Mouse (Mus musculus) NIH3T3 (cell line): Measurements from ENCODE around the gene Arhgef10l.
"Not testable (repeated sequence)": the region's sequence is repeated elsewhere in the genome, so short reads cannot be mapped to it uniquely, and the experiment has no call there.

Experiments used
- DNase-seq: peaks from one replicate; pipeline ENCODE4 v3.0.0-alpha.2; 2012; ENCODE audit warnings: low read depth

Gene Arhgef10l

GRCm38 (mm10) chr4:140569394-140569793, 96.4 kb downstream of the Arhgef10l start:
- DNase-seq = no peak

GRCm38 (mm10) chr4:140567911-140568480, 97.8 kb downstream of the Arhgef10l start:
- DNase-seq = no peak

GRCm38 (mm10) chr4:140566785-140567184, 99.0 kb downstream of the Arhgef10l start:
- no peak for DNase-seq

- not testable (repeated sequence) for DNase-seq
Observed at GRCm38 (mm10) chr4:140564459-140564858, 101.4 kb downstream of the Arhgef10l start.

- DNase-seq = no peak
Observed at GRCm38 (mm10) chr4:140562461-140563178, 103.2 kb downstream of the Arhgef10l start.

GRCm38 (mm10) chr4:140561744-140562143, 104.1 kb downstream of the Arhgef10l start:
- no peak for DNase-seq

GRCm38 (mm10) chr4:140559862-140560261, 106.0 kb downstream of the Arhgef10l start:
- peak; percentile 18 for DNase-seq

- no peak for DNase-seq
Observed at GRCm38 (mm10) chr4:140558193-140558592, 107.6 kb downstream of the Arhgef10l start.

GRCm38 (mm10) chr4:140556561-140556960, 109.3 kb downstream of the Arhgef10l start:
- DNase-seq = no peak

GRCm38 (mm10) chr4:140555273-140555672, 110.5 kb downstream of the Arhgef10l start:
- peak; percentile 70 for DNase-seq

GRCm38 (mm10) chr4:140554552-140554951, 111.3 kb downstream of the Arhgef10l start:
- no peak for DNase-seq

- no peak for DNase-seq
Observed at GRCm38 (mm10) chr4:140551766-140552165, 114.0 kb downstream of the Arhgef10l start.

- DNase-seq = peak; percentile 24
Observed at GRCm38 (mm10) chr4:140550670-140551069, 115.1 kb downstream of the Arhgef10l start.

GRCm38 (mm10) chr4:140549975-140550374, 115.8 kb downstream of the Arhgef10l start:
- no peak for DNase-seq

- DNase-seq = peak; percentile 82
Observed at GRCm38 (mm10) chr4:140547488-140547887, 118.3 kb downstream of the Arhgef10l start.

- DNase-seq = peak; percentile 63
Observed at GRCm38 (mm10) chr4:140539125-140539524, 126.7 kb downstream of the Arhgef10l start.

- DNase-seq = peak; percentile 69
Observed at GRCm38 (mm10) chr4:140537561-140538021, 128.2 kb downstream of the Arhgef10l start.

GRCm38 (mm10) chr4:140535323-140535722, 130.5 kb downstream of the Arhgef10l start:
- no peak for DNase-seq

- DNase-seq = no peak
Observed at GRCm38 (mm10) chr4:140532270-140532669, 133.5 kb downstream of the Arhgef10l start.

GRCm38 (mm10) chr4:140531024-140531423, 134.8 kb downstream of the Arhgef10l start:
- peak; percentile 14 for DNase-seq

GRCm38 (mm10) chr4:140529735-140530134, 136.1 kb downstream of the Arhgef10l start:
- no peak for DNase-seq

GRCm38 (mm10) chr4:140528443-140528842, 137.4 kb downstream of the Arhgef10l start:
- no peak for DNase-seq

GRCm38 (mm10) chr4:140525674-140526177, 140.1 kb downstream of the Arhgef10l start:
- DNase-seq = no peak
